Mouse (Mus musculus) stomach, embryonic 14.5 days (tissue): ENCODE results near the gene Zic4. TPM values are rescaled to one million over a fixed set of nuclear protein-coding genes. Genes with fewer than 3 reads are reported as not detected.

Source experiments
- ATAC-seq: fragments of 200-750 bp; cut with Nextera tagmentation; 2 replicates; pipeline ENCODE4 v1.8.0; 2017; ENCODE audit warnings: low read depth, moderate TSS enrichment; ENCODE audit not compliant: insufficient number of reproducible peaks, insufficient read depth, low FRiP score
- H3K27ac ChIP-seq: fragments of 300-500 bp; sonication (generic); 2 replicates; pipeline ENCODE4 v1.5.1; 2014; ENCODE audit warnings: mild to moderate bottlenecking, low read length, moderate library complexity, mixed read lengths
- H3K27me3 ChIP-seq: fragments of 300-500 bp; sonication (generic); 2 replicates; pipeline ENCODE4 v1.6.1; 2014; ENCODE audit warnings: low read length, control low read depth, mixed read lengths; ENCODE audit not compliant: control insufficient read depth, insufficient read depth
- H3K36me3 ChIP-seq: fragments of 300-500 bp; sonication (generic); 2 replicates; pipeline ENCODE4 v1.6.1; 2014; ENCODE audit warnings: mild to moderate bottlenecking, control low read depth, low read length, moderate library complexity, mixed read lengths; ENCODE audit not compliant: control insufficient read depth, insufficient read depth
- H3K4me1 ChIP-seq: fragments of 300-500 bp; sonication (generic); 2 replicates; pipeline ENCODE4 v1.6.1; 2014; ENCODE audit warnings: low read length, control low read depth, mixed read lengths; ENCODE audit not compliant: control insufficient read depth, insufficient read depth
- H3K4me2 ChIP-seq: fragments of 300-500 bp; sonication (generic); replicated peaks from 2 replicates; pipeline ENCODE4 v1.6.1; 2014; ENCODE audit warnings: low read depth, low read length, control low read depth
- H3K4me3 ChIP-seq: fragments of 300-500 bp; sonication (generic); 2 replicates; pipeline ENCODE4 v1.5.1; 2014; ENCODE audit warnings: low read depth, low read length, control low read depth
- H3K9ac ChIP-seq: fragments of 300-500 bp; sonication (generic); replicated peaks from 2 replicates; pipeline ENCODE4 v1.6.1; 2014; ENCODE audit warnings: low read depth, mild to moderate bottlenecking, control low read depth, low read length, moderate library complexity, mixed read lengths
- H3K9me3 ChIP-seq: fragments of 300-500 bp; sonication (generic); 2 replicates; pipeline ENCODE4 v1.6.1; 2016; ENCODE audit warnings: low read depth, low read length, control low read depth; ENCODE audit not compliant: control insufficient read depth
- WGBS: fragments of 180-500 bp; shearing (Covaris S2); extraction: QIAGEN DNeasy Blood & Tissue Kit; methylation state at CpG from one replicate; pipeline ENCODE4 v1.1.7; 2014; 5-methylcytosine and 5-hydroxymethylcytosine counted together
- polyA plus RNA-seq: library from polyadenylated mRNA; unstranded; fragments of >200 nt; fragmentation: Nextera tagmentation; extraction: Ambion mirVana; gene quantifications from 2 replicates; pipeline ENCODE4 v1.2.1, GENCODE M21; 2014

Gene Zic4
- polyA plus RNA-seq, 1 experiment from 2014 or later, result not detected

- Histone ChIP-seq H3K9ac (no peak overlapping the region), H3K36me3 (no peaks in the 10 kb centered on the region), H3K27me3 (peaks cover 59% of the 10 kb centered on the region), H3K9me3 (no peaks in the 10 kb centered on the region), H3K4me2 (no peak overlapping the region), H3K4me3 (no peak overlapping the region), H3K27ac (no peak overlapping the region), H3K4me1 (0 out of 2 replicates have a peak, but pooled peaks cover 4% of the 10 kb centered on the region)
- 3% methylated on average over 21 of the region's 21 CpGs for WGBS
- no peak for ATAC-seq
Measured at GRCm38 (mm10) chr9:91360151-91361032, 1.8 kb upstream of the Zic4 start.

- Histone ChIP-seq H3K27me3 (peaks cover 56% of the 10 kb centered on the region), H3K36me3 (no peaks in the 10 kb centered on the region), H3K9me3 (no peaks in the 10 kb centered on the region), H3K4me1 (0 out of 2 replicates have a peak, but pooled peaks cover 4% of the 10 kb centered on the region), H3K9ac (no peak overlapping the region), H3K27ac (no peak overlapping the region), H3K4me3 (no peak overlapping the region), H3K4me2 (no peak overlapping the region)
- whole genome bisulfite sequencing, result 1% methylated on average over 35 of the region's 35 CpGs
- ATAC-seq, result 0 out of 2 replicates have a peak, but pooled peaks have one; percentile 3
Measured at GRCm38 (mm10) chr9:91361033-91361855, 969 bp upstream of the Zic4 start.

- Histone ChIP-seq H3K4me3 (no peak overlapping the region), H3K36me3 (no peaks in the 10 kb centered on the region), H3K27me3 (peaks cover 45% of the 10 kb centered on the region), H3K4me2 (no peak overlapping the region), H3K9ac (no peak overlapping the region), H3K9me3 (no peaks in the 10 kb centered on the region), H3K4me1 (0 out of 2 replicates have a peak, but pooled peaks cover 4% of the 10 kb centered on the region), H3K27ac (no peak overlapping the region)
- 3% methylated on average over 14 of the region's 14 CpGs for WGBS
- ATAC-seq, result no peak
Measured at GRCm38 (mm10) chr9:91363011-91363730, 958 bp downstream of the Zic4 start.

- Histone ChIP-seq H3K27ac (no peak overlapping the region), H3K4me2 (no peak overlapping the region), H3K9me3 (no peaks in the 10 kb centered on the region), H3K36me3 (no peaks in the 10 kb centered on the region), H3K4me3 (no peak overlapping the region), H3K27me3 (peaks cover 48% of the 10 kb centered on the region), H3K9ac (no peak overlapping the region), H3K4me1 (0 out of 2 replicates have a peak, but pooled peaks cover 4% of the 10 kb centered on the region)
- no peak for ATAC-seq
- WGBS, result 2% methylated on average over 7 of the region's 7 CpGs
Measured at GRCm38 (mm10) chr9:91363814-91364126, 1.6 kb downstream of the Zic4 start.

- Histone ChIP-seq H3K4me2 (peak overlapping the region; percentile 14; the same call in 1 of the 2 replicates), H3K27me3 (peaks cover 49% of the 10 kb centered on the region), H3K27ac (no peak overlapping the region), H3K9me3 (no peaks in the 10 kb centered on the region), H3K4me3 (peak overlapping the region; percentile 17), H3K9ac (no peak overlapping the region), H3K4me1 (0 out of 2 replicates have a peak, but pooled peaks cover 4% of the 10 kb centered on the region), H3K36me3 (no peaks in the 10 kb centered on the region)
- ATAC-seq, result peak; percentile 42
- 1% methylated on average over 77 of the region's 77 CpGs for WGBS
Measured at GRCm38 (mm10) chr9:91364127-91364970, 2.1 kb downstream of the Zic4 start.

GRCm38 (mm10) chr9:91364971-91365501 lies 2.8 kb downstream of the Zic4 start:
- H3K4me1 ChIP-seq, result 0 out of 2 replicates have a peak, but pooled peaks cover 4% of the 10 kb centered on the region
- peak; percentile 53; the same call in 1 of the 2 replicates for ATAC-seq
- WGBS, result under 1% methylated on average over 24 of the region's 42 CpGs
- H3K4me2 ChIP-seq, result peak overlapping the region; percentile 14; the same call in 1 of the 2 replicates
- no peak overlapping the region for H3K27ac ChIP-seq
- no peak overlapping the region for H3K9ac ChIP-seq
- H3K4me3 ChIP-seq, result peak overlapping the region; percentile 17
- peaks cover 52% of the 10 kb centered on the region for H3K27me3 ChIP-seq
- no peaks in the 10 kb centered on the region for H3K36me3 ChIP-seq
- no peaks in the 10 kb centered on the region for H3K9me3 ChIP-seq

- H3K9me3 ChIP-seq, result no peaks in the 10 kb centered on the region
- peak within 1 kb of the TSS; percentile 17 for H3K4me3 ChIP-seq
- H3K4me1 ChIP-seq, result 0 out of 2 replicates have a peak, but pooled peaks cover 4% of the 10 kb centered on the region
- WGBS, result 2% methylated on average over 33 of the region's 33 CpGs
- no peak within 1 kb of the TSS for H3K9ac ChIP-seq
- H3K27me3 ChIP-seq, result peaks cover 55% of the 10 kb centered on the region
- ATAC-seq, result no peak
- peak within 1 kb of the TSS; percentile 14; the same call in 1 of the 2 replicates for H3K4me2 ChIP-seq
- no peaks in the 10 kb centered on the region for H3K36me3 ChIP-seq
- no peak within 1 kb of the TSS for H3K27ac ChIP-seq
Measured at GRCm38 (mm10) chr9:91365664-91366063, 3.5 kb downstream of the Zic4 start, which contains the start of gene Zic1. Zic1 (minus strand) TSS chr9:91365810.
